Mouse (Mus musculus): ENCODE measurements around the gene 1700123O20Rik.

DNA sequence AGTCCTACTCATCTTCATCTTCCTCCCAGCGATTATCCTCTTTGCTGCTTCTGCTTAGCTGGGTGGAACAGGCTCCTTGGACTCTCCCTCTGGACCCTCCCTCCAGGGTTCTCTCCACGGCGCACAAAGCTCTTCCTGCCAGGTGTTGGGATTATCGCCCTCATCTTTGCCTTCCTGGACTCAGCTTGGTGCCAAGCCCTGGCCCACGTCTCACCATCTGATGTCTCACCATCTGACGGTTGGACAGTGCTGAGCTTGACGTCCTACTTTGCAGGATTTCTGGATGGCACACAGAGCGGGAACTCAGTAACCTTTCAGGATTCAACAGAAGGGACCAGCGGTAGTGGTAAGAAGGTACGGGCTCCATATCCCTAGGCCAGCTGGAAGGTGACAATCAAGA is 35.7 kb downstream of the 1700123O20Rik start:
- TF ChIP-seq CTCF (IDR thresholded peaks at IDR 0.05; ENCODE audit: control insufficient read depth, insufficient read depth, insufficient replicate concordance, low read depth, low read length) (no peak), POLR2A (IDR thresholded peaks at IDR 0.05; ENCODE audit: control insufficient read depth, low read depth, low read length) (no peak)
